Mouse (Mus musculus) embryonic facial prominence, embryonic 11.5 days (tissue): Measurements from ENCODE around the gene Slc25a45. TPM values are rescaled to one million over a fixed set of nuclear protein-coding genes. Genes with fewer than 3 reads are reported as not detected.

Source experiments
- ATAC-seq: fragments of 200-750 bp; cut with Nextera tagmentation; replicated peaks from 2 replicates; pipeline ENCODE4 v1.8.0; 2017; ENCODE audit warnings: low read depth; ENCODE audit not compliant: insufficient number of reproducible peaks, low FRiP score, low TSS enrichment
- DNase-seq: peaks from one replicate; pipeline ENCODE4 v3.0.0-alpha.2; 2015; ENCODE audit warnings: low spot score
- H3K27ac ChIP-seq: fragments of 300-500 bp; sonication (generic); replicated peaks from 2 replicates; pipeline ENCODE4 v1.5.1; 2014; ENCODE audit warnings: mild to moderate bottlenecking, low read depth, low read length, control low read depth
- H3K27me3 ChIP-seq: fragments of 300-500 bp; sonication (generic); 2 replicates; pipeline ENCODE4 v1.6.1; 2014; ENCODE audit warnings: mild to moderate bottlenecking, low read length, moderate library complexity, mixed read lengths; ENCODE audit not compliant: control insufficient read depth, insufficient read depth
- H3K36me3 ChIP-seq: fragments of 300-500 bp; sonication (generic); replicated peaks from 2 replicates; pipeline ENCODE4 v1.6.1; 2014; ENCODE audit warnings: low read depth, mild to moderate bottlenecking, low read length, moderate library complexity, mixed read lengths; ENCODE audit not compliant: control insufficient read depth, insufficient read depth
- H3K4me1 ChIP-seq: fragments of 300-500 bp; sonication (generic); 2 replicates; pipeline ENCODE4 v1.6.1; 2014; ENCODE audit warnings: low read length, mixed read lengths; ENCODE audit not compliant: control insufficient read depth, insufficient read depth
- H3K4me2 ChIP-seq: fragments of 300-500 bp; sonication (generic); 2 replicates; pipeline ENCODE4 v1.6.1; 2014; ENCODE audit warnings: low read depth, mild to moderate bottlenecking, control low read depth, low read length, moderate library complexity
- H3K4me3 ChIP-seq: fragments of 300-500 bp; sonication (generic); 2 replicates; pipeline ENCODE4 v1.5.1; 2014; ENCODE audit warnings: low read depth, low read length, control low read depth
- H3K9ac ChIP-seq: fragments of 300-500 bp; sonication (generic); replicated peaks from 2 replicates; pipeline ENCODE4 v1.6.1; 2014; ENCODE audit warnings: mild to moderate bottlenecking, control low read depth, low read length
- H3K9me3 ChIP-seq: fragments of 300-500 bp; sonication (generic); replicated peaks from 2 replicates; pipeline ENCODE4 v1.6.1; 2016; ENCODE audit warnings: mild to moderate bottlenecking, low read length, inconsistent platforms, mixed read lengths; ENCODE audit not compliant: control insufficient read depth
- WGBS: fragments of 180-500 bp; shearing (Covaris S2); extraction: QIAGEN DNeasy Blood & Tissue Kit; methylation state at CpG from one replicate; pipeline ENCODE4 v1.1.7; 2014; 5-methylcytosine and 5-hydroxymethylcytosine counted together
- polyA plus RNA-seq: library from polyadenylated mRNA; unstranded; fragments of >200 nt; fragmentation: Nextera tagmentation; extraction: Ambion mirVana; gene quantifications from 2 replicates; pipeline ENCODE4 v1.2.1, GENCODE M21; 2014

Gene Slc25a45
- polyA plus RNA-seq, 1 experiment from 2014 or later, result 0.87 TPM

GRCm38 (mm10) chr19:5894002-5894678, 16.5 kb downstream of the Slc25a45 start, which contains the start of gene Tigd3:
Tigd3 (minus strand) TSS chr19:5894149.
- peak within 1 kb of the TSS; percentile 84 for H3K4me2 ChIP-seq
- DNase-seq (peak; percentile 98), ATAC-seq (peak; percentile 93)
- peak within 1 kb of the TSS; percentile 53 for H3K4me3 ChIP-seq
- H3K4me1 ChIP-seq, result peaks cover 2% of the 10 kb centered on the region; the same call in 1 of the 2 replicates
- no peaks in the 10 kb centered on the region for H3K27me3 ChIP-seq
- peak within 1 kb of the TSS; percentile 76 for H3K9ac ChIP-seq
- 4% methylated on average over 36 of the region's 36 CpGs for WGBS
- H3K36me3 ChIP-seq, result no peaks in the 10 kb centered on the region
- H3K9me3 ChIP-seq, result no peaks in the 10 kb centered on the region
- H3K27ac ChIP-seq, result no peak within 1 kb of the TSS

DNA sequence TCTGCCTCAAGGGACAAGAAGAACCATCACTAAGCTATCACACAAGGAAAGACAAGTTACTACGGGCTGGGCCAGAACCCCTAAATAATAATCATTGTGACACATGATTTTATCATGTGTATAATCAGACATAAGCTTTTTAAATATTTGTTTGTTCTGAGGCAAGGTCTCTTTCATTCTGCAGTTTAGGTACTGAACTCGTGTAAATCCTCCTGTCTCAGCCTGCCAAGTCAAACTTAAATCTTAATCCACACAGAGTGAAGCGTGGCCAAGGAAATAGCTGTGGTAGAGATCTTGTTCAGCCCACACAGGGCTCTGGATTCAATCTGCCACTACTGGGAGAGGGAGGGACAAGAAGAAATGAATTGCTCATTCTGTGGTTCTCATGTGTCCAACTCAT, 29.7 kb downstream of the Slc25a45 start:
- 92% methylated on average over 3 of the region's 3 CpGs for WGBS

DNA sequence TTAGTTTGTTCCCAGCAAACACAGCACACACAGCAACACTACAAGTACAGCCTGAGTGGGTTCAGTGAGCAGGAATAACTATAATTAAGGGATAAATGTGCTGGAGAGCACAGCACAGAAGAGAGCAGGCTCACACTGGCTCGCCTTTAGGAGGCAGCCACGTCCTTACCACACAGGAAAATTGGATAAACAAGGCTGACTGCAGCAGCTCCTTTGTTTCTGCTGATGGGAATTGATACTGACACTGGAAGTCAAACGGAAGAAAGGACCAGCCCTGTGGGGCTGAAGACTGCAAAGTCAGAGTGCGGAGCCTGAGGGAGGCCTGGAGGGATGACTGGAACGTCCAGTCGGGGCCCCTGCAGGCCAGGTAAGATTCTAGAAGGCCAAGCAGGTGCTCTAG, 32.6 kb downstream of the Slc25a45 start:
- Histone ChIP-seq H3K4me1 (peaks cover 2% of the 10 kb centered on the region; the same call in 1 of the 2 replicates), H3K27me3 (no peaks in the 10 kb centered on the region), H3K27ac (no peak overlapping the region), H3K9me3 (no peaks in the 10 kb centered on the region), H3K4me2 (peak overlapping the region; percentile 26; the same call in 1 of the 2 replicates), H3K36me3 (peaks cover under 1% of the 10 kb centered on the region), H3K9ac (peak overlapping the region; percentile 28; the same call in 1 of the 2 replicates), H3K4me3 (0 out of 2 replicates have a peak overlapping the region, but pooled peaks have one; percentile 16)
- WGBS, result 39% methylated on average over 6 of the region's 6 CpGs
- ATAC-seq (no peak), DNase-seq (peak; percentile 27)

More for the DNA sequence above, 29.7 kb downstream of the Slc25a45 start:
- DNase-seq (no peak), ATAC-seq (no peak)
- Histone ChIP-seq H3K36me3 (peaks cover 21% of the 10 kb centered on the region), H3K4me1 (peaks cover 2% of the 10 kb centered on the region; the same call in 1 of the 2 replicates), H3K9ac (no peak overlapping the region), H3K4me2 (no peak overlapping the region), H3K27me3 (no peaks in the 10 kb centered on the region), H3K27ac (no peak overlapping the region), H3K9me3 (no peaks in the 10 kb centered on the region), H3K4me3 (no peak overlapping the region)

DNA sequence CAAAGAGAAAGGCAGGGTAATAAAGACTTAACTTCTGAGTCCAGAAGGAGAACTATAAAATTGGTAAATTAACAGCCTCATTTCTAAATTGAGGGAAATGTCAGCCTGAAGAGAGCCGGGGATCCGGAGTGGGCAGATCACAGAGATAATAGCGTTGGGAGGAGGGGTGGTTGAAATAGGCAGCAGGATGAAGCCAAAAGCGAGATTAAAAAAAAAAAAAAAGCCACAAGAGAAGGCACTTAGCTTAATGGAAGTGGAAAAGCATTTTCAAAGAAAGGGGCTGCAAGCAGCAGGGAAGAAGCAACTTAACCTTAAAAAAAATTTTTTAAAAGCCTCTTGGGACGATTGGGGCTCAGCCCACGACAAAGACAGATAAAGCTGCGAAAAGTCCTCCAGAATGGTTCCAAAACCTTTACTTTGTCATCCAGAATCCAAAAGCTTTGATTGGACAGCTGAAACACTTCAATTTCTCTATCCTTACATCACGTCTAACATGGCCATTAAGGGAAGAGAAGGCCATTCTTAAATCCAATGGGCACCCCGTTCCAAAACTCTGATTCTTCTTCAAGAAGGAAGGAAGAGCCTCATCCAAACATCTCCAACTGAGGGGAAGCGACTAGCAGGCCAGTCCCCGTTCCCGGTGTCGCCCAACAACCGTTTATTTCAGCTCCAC, 34.0 kb downstream of the Slc25a45 start:
- H3K4me1 ChIP-seq, result peaks cover 2% of the 10 kb centered on the region; the same call in 1 of the 2 replicates
- DNase-seq, result no peak
- H3K36me3 ChIP-seq, result no peaks in the 10 kb centered on the region; the same call in 1 of the 2 replicates
- peak overlapping the region; percentile 100 for H3K4me3 ChIP-seq
- H3K27me3 ChIP-seq, result no peaks in the 10 kb centered on the region
- ATAC-seq, result no peak
- peak overlapping the region; percentile 98 for H3K9ac ChIP-seq
- H3K4me2 ChIP-seq, result peak overlapping the region; percentile 66
- H3K9me3 ChIP-seq, result no peaks in the 10 kb centered on the region
- H3K27ac ChIP-seq, result 0 out of 2 replicates have a peak overlapping the region, but pooled peaks have one; percentile 75
- 10% methylated on average over 14 of the region's 14 CpGs for WGBS

GRCm38 (mm10) chr19:5912103-5913006, 34.7 kb downstream of the Slc25a45 start:
- ATAC-seq (peak; percentile 88), DNase-seq (peak; percentile 100)
- under 1% methylated on average over 59 of the region's 59 CpGs for WGBS
- peak overlapping the region; percentile 100 for H3K4me3 ChIP-seq
- H3K4me1 ChIP-seq, result peaks cover 2% of the 10 kb centered on the region; the same call in 1 of the 2 replicates
- peak overlapping the region; percentile 98 for H3K9ac ChIP-seq
- H3K9me3 ChIP-seq, result no peaks in the 10 kb centered on the region
- H3K36me3 ChIP-seq, result no peaks in the 10 kb centered on the region; the same call in 1 of the 2 replicates
- no peaks in the 10 kb centered on the region for H3K27me3 ChIP-seq
- peak overlapping the region; percentile 75 for H3K27ac ChIP-seq
- peak overlapping the region; percentile 66 for H3K4me2 ChIP-seq

- H3K4me1 ChIP-seq, result peaks cover 2% of the 10 kb centered on the region; the same call in 1 of the 2 replicates
- peak within 1 kb of the TSS; percentile 66 for H3K4me2 ChIP-seq
- no peaks in the 10 kb centered on the region; the same call in 1 of the 2 replicates for H3K36me3 ChIP-seq
- H3K9me3 ChIP-seq, result no peaks in the 10 kb centered on the region
- peak within 1 kb of the TSS; percentile 100 for H3K4me3 ChIP-seq
- peak within 1 kb of the TSS; percentile 98 for H3K9ac ChIP-seq
- 21% methylated on average over 13 of the region's 13 CpGs for WGBS
- ATAC-seq (peak; percentile 16), DNase-seq (peak; percentile 22)
- peak within 1 kb of the TSS; percentile 75 for H3K27ac ChIP-seq
- no peaks in the 10 kb centered on the region for H3K27me3 ChIP-seq
These were observed 35.6 kb downstream of the Slc25a45 start, which contains the start of gene Dpf2 for GRCm38 (mm10) chr19:5913007-5913719. Dpf2 (minus strand) TSS chr19:5913010.

DNA sequence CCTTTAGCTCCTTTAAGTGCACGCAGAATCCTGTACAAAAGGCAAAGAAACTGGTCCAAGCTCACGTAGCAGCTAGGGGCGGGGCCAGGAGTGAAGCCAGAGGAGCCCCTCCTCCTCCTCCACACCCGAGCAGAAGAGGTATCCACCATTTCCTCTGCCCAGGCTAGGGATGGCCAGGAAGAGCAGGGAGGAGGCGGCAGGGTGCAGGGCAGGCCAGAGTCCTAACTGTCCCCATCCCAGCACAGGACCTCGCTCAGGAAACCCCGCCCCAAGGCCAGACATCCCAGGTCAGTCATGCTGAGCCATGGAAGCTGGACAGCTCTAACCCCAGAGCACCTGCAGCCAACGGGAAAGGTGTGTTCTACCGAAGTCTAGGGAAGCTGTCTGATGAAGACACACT, 44.1 kb downstream of the Slc25a45 start:
- peak; percentile 39 for DNase-seq
- Histone ChIP-seq H3K27ac (no peak overlapping the region), H3K4me2 (no peak overlapping the region)

More for the DNA sequence above, 44.1 kb downstream of the Slc25a45 start:
- Histone ChIP-seq H3K36me3 (no peaks in the 10 kb centered on the region), H3K4me3 (no peak overlapping the region), H3K9ac (peak overlapping the region; percentile 23), H3K4me1 (no peaks in the 10 kb centered on the region; the same call in 1 of the 2 replicates), H3K27me3 (peaks cover 4% of the 10 kb centered on the region; the same call in 1 of the 2 replicates), H3K9me3 (no peaks in the 10 kb centered on the region)
- no peak for ATAC-seq
- 16% methylated on average over 9 of the region's 9 CpGs for WGBS
